Mouse (Mus musculus): ENCODE data around the gene Mctp2.

Gene Mctp2

GRCm38 (mm10) chr7:72181651-72182050 lies 124.8 kb downstream of the Mctp2 start:
- in situ Hi-C loops (cut with MboI, MseI): no loop called here

- in situ Hi-C loops (cut with MboI, MseI): loop anchor here (10.0 kb wide), 1 partner anchor 1025 kb away; no protein-coding TSS in a partner anchor
Measured at GRCm38 (mm10) chr7:72169320-72169719, 137.1 kb downstream of the Mctp2 start.

GRCm38 (mm10) chr7:72165726-72166701 lies 140.4 kb downstream of the Mctp2 start:
- in situ Hi-C loops (cut with MboI, MseI): loop anchor here (10.0 kb wide), 1 partner anchor 1021 kb away; no protein-coding TSS in a partner anchor

- in situ Hi-C loops (cut with MboI, MseI): loop anchor here (10.0 kb wide), 1 partner anchor 1017 kb away; no protein-coding TSS in a partner anchor
Measured at GRCm38 (mm10) chr7:72162256-72162655, 144.2 kb downstream of the Mctp2 start.

- in situ Hi-C loops (cut with MboI, MseI): loop anchor here (10.0 kb wide), 1 partner anchor 1015 kb away; no protein-coding TSS in a partner anchor
Measured at GRCm38 (mm10) chr7:72159513-72160063, 146.8 kb downstream of the Mctp2 start.

- in situ Hi-C loops (cut with MboI, MseI): no loop called here
Measured at GRCm38 (mm10) chr7:72150799-72151708, 155.4 kb downstream of the Mctp2 start.

- in situ Hi-C loops (cut with MboI, MseI): no loop called here
Measured at GRCm38 (mm10) chr7:72149073-72149472, 157.3 kb downstream of the Mctp2 start.

- in situ Hi-C loops (cut with MboI, MseI): no loop called here
Measured at GRCm38 (mm10) chr7:72146849-72147248, 159.6 kb downstream of the Mctp2 start.

GRCm38 (mm10) chr7:72145726-72146520 lies 160.5 kb downstream of the Mctp2 start:
- in situ Hi-C loops (cut with MboI, MseI): no loop called here

GRCm38 (mm10) chr7:72138701-72139100 lies 167.7 kb downstream of the Mctp2 start:
- in situ Hi-C loops (cut with MboI, MseI): no loop called here

GRCm38 (mm10) chr7:72120986-72121385 lies 185.4 kb downstream of the Mctp2 start:
- in situ Hi-C loops (cut with MboI, MseI): no loop called here

GRCm38 (mm10) chr7:72119713-72120112 lies 186.7 kb downstream of the Mctp2 start:
- in situ Hi-C loops (cut with MboI, MseI): no loop called here

GRCm38 (mm10) chr7:72117376-72118077 lies 188.9 kb downstream of the Mctp2 start:
- in situ Hi-C loops (cut with MboI, MseI): no loop called here

GRCm38 (mm10) chr7:72115073-72115472 lies 191.3 kb downstream of the Mctp2 start:
- in situ Hi-C loops (cut with MboI, MseI): no loop called here

- in situ Hi-C loops (cut with MboI, MseI): no loop called here
Measured at GRCm38 (mm10) chr7:72110578-72110977, 195.8 kb downstream of the Mctp2 start.

GRCm38 (mm10) chr7:72108639-72109399 lies 197.6 kb downstream of the Mctp2 start:
- in situ Hi-C loops (cut with MboI, MseI): no loop called here

- in situ Hi-C loops (cut with MboI, MseI): no loop called here
Measured at GRCm38 (mm10) chr7:72104170-72104569, 202.2 kb downstream of the Mctp2 start.

- in situ Hi-C loops (cut with MboI, MseI): no loop called here
Measured at GRCm38 (mm10) chr7:72103654-72104053, 202.8 kb downstream of the Mctp2 start.

GRCm38 (mm10) chr7:72100683-72101082 lies 205.7 kb downstream of the Mctp2 start:
- in situ Hi-C loops (cut with MboI, MseI): no loop called here
